Mouse (Mus musculus): ENCODE measurements around the gene Gm49601. TPM values are rescaled to one million over a fixed set of nuclear protein-coding genes. Genes with fewer than 3 reads are reported as not detected.

Gene Gm49601
- polyA plus RNA-seq, 1 experiment from 2014 or later, result 7.2 TPM

GRCm38 (mm10) chr16:18577599-18578160, 48.5 kb downstream of the Gm49601 start:
- H3K27ac ChIP-seq (replicated peaks), result 0 out of 2 replicates have a peak overlapping the region, but pooled peaks have one; percentile 17
- H3K27me3 ChIP-seq, result peaks cover 35% of the 10 kb centered on the region
- H3K4me2 ChIP-seq (replicated peaks), result no peak overlapping the region
- H3K9me3 ChIP-seq (replicated peaks), result no peaks in the 10 kb centered on the region
- peak; percentile 34; the same call in 1 of the 2 replicates for ATAC-seq (ENCODE audit: insufficient number of reproducible peaks, low FRiP score, low TSS enrichment, low read depth)
- 16% methylated on average over 5 of the region's 5 CpGs for WGBS
- H3K9ac ChIP-seq, result no peak overlapping the region
- H3K4me3 ChIP-seq (replicated peaks), result no peak overlapping the region
- H3K36me3 ChIP-seq, result no peaks in the 10 kb centered on the region
- H3K4me1 ChIP-seq, result peaks cover 29% of the 10 kb centered on the region

- Histone ChIP-seq H3K27me3 (peaks cover 29% of the 10 kb centered on the region), H3K4me2 (replicated peaks) (no peak overlapping the region), H3K4me1 (peaks cover 23% of the 10 kb centered on the region), H3K27ac (replicated peaks) (no peak overlapping the region), H3K9me3 (replicated peaks) (no peaks in the 10 kb centered on the region), H3K4me3 (replicated peaks) (no peak overlapping the region), H3K9ac (no peak overlapping the region), H3K36me3 (no peaks in the 10 kb centered on the region)
- whole genome bisulfite sequencing, result 27% methylated on average over 3 of the region's 3 CpGs
- ATAC-seq (ENCODE audit: insufficient number of reproducible peaks, low FRiP score, low TSS enrichment, low read depth), result no peak
These were observed 49.2 kb downstream of the Gm49601 start for GRCm38 (mm10) chr16:18577071-18577470.

GRCm38 (mm10) chr16:18574196-18574595, 52.0 kb downstream of the Gm49601 start:
- Histone ChIP-seq H3K27ac (replicated peaks) (no peak overlapping the region), H3K36me3 (no peaks in the 10 kb centered on the region), H3K9ac (no peak overlapping the region), H3K27me3 (peaks cover under 1% of the 10 kb centered on the region; the same call in 1 of the 2 replicates), H3K4me1 (peaks cover 12% of the 10 kb centered on the region), H3K4me3 (replicated peaks) (no peak overlapping the region), H3K9me3 (replicated peaks) (no peaks in the 10 kb centered on the region), H3K4me2 (replicated peaks) (no peak overlapping the region)
- WGBS, result 66% methylated on average over 8 of the region's 8 CpGs
- ATAC-seq (ENCODE audit: insufficient number of reproducible peaks, low FRiP score, low TSS enrichment, low read depth), result no peak

Other genes starting within 250 kb of the Gm49601 start
- gene Txnrd2, start 200.0 kb downstream of the Gm49601 start, polyA plus RNA-seq (2015; fragmentation: Nextera tagmentation; extraction: Ambion mirVana), result 17.0 and 18.2 TPM in 2 replicates
- 109 and 116 TPM in 2 replicates for gene Comt, start 199.6 kb downstream of the Gm49601 start, polyA plus RNA-seq (2015; fragmentation: Nextera tagmentation; extraction: Ambion mirVana)
- gene Gnb1l, start 127.7 kb downstream of the Gm49601 start, polyA plus RNA-seq (2015; fragmentation: Nextera tagmentation; extraction: Ambion mirVana), result 15.1 and 18.7 TPM in 2 replicates
- gene Rtl10, start 127.5 kb downstream of the Gm49601 start, polyA plus RNA-seq (2015; fragmentation: Nextera tagmentation; extraction: Ambion mirVana), result 3.5 and 4.5 TPM in 2 replicates
- gene Tbx1, start 35.8 kb downstream of the Gm49601 start, polyA plus RNA-seq (2015; fragmentation: Nextera tagmentation; extraction: Ambion mirVana), result 24.0 and 24.3 TPM in 2 replicates
- 2.6 and 2.8 TPM in 2 replicates for gene Gp1bb, start 4.0 kb downstream of the Gm49601 start, polyA plus RNA-seq (2015; fragmentation: Nextera tagmentation; extraction: Ambion mirVana)
- 51.1 and 64.8 TPM in 2 replicates for gene Sept5, start 3.5 kb upstream of the Gm49601 start, polyA plus RNA-seq (2015; fragmentation: Nextera tagmentation; extraction: Ambion mirVana)
- gene Cldn5, start 150.4 kb upstream of the Gm49601 start, polyA plus RNA-seq (2015; fragmentation: Nextera tagmentation; extraction: Ambion mirVana), result 35.1 and 37.1 TPM in 2 replicates
- 86.8 and 90.9 TPM in 2 replicates for gene Ufd1, start 185.4 kb upstream of the Gm49601 start, polyA plus RNA-seq (2015; fragmentation: Nextera tagmentation; extraction: Ambion mirVana)
- gene Cdc45, start 185.6 kb upstream of the Gm49601 start, polyA plus RNA-seq (2015; fragmentation: Nextera tagmentation; extraction: Ambion mirVana), result 34.5 and 36.9 TPM in 2 replicates
- gene 2510002D24Rik, start 210.2 kb upstream of the Gm49601 start, polyA plus RNA-seq (2015; fragmentation: Nextera tagmentation; extraction: Ambion mirVana), result 46.5 and 50.6 TPM in 2 replicates
- gene Gm28539, start 210.2 kb upstream of the Gm49601 start, polyA plus RNA-seq (2015; fragmentation: Nextera tagmentation; extraction: Ambion mirVana), result not detected in 2 replicates